ENCODE assay signal across 30 mouse cellular contexts in genomic region chr19:41027601-41028000, GRCm38 (mm10). TPM values are rescaled to one million over a fixed set of nuclear protein-coding genes. Genes with fewer than 3 reads are reported as not detected.
DNase-seq lines count a peak whose midpoint lies in the region; ATAC-seq lines count a peak whose summit lies in the region.
"Had no signal": no experiment of that assay in that cellular context is flagged by ENCODE, and none has a peak within 500 bp of the region (broad histone marks: within the 10 kb centered on the region; RNA-seq: fewer than 3 reads in every experiment).

No protein-coding gene starts in this region.

- 0 out of 2 replicates have a peak, but pooled peaks cover 3% of the 10 kb centered on the region for H3K4me1 ChIP-seq in midbrain, embryonic 13.5 days (replicated peaks)
- H3K4me1 ChIP-seq: heart, embryonic 10.5 days; heart, embryonic 13.5 days had no signal

- H3K9me3 ChIP-seq in midbrain, embryonic 13.5 days: no peaks in the 10 kb centered on the region
- H3K9me3 ChIP-seq: forebrain, embryonic 10.5 days; forebrain, embryonic 13.5 days; heart, embryonic 10.5 days; heart, embryonic 13.5 days had no signal

- H3K4me3 ChIP-seq in midbrain, embryonic 13.5 days (replicated peaks): no peak overlapping the region
- H3K4me3 ChIP-seq: forebrain, embryonic 10.5 days; forebrain, embryonic 13.5 days; heart, adult 2 months; heart, embryonic 10.5 days; heart, embryonic 13.5 days had no signal

- no peak overlapping the region for H3K9ac ChIP-seq in midbrain, embryonic 13.5 days (replicated peaks)
- H3K9ac ChIP-seq: forebrain, embryonic 13.5 days; heart, embryonic 13.5 days; hindbrain, embryonic 14.5 days had no signal

- no peak overlapping the region for H3K27ac ChIP-seq in midbrain, embryonic 13.5 days
- H3K27ac ChIP-seq: forebrain, embryonic 10.5 days; forebrain, embryonic 13.5 days; heart, adult 2 months; heart, embryonic 10.5 days; heart, embryonic 13.5 days; hindbrain, embryonic 14.5 days; hindbrain, postnatal 0 days had no signal

- peak; percentile 45 for DNase-seq in thymus, postnatal 14 days
- DNase-seq in thymus, postnatal 36 days: no peak
- peak; percentile 49 for DNase-seq in thymus, postnatal 25 days
- DNase-seq in natural killer cell, adult 2 months (ENCODE audit: low spot score in 2 of 2): no peak
- DNase-seq: adrenal gland, adult 2 months; adrenal gland, postnatal 14 days; cerebellum, adult 11 months; cerebellum, adult 2 months; cerebellum, adult 9-11 months; cerebellum, postnatal 25 days; gastrocnemius, postnatal 10 days; gastrocnemius, postnatal 36 days; heart, adult 2 months; heart, postnatal 14 days; heart, postnatal 4 days had no signal

- ATAC-seq in CD4-positive, CD25-positive, alpha-beta regulatory T cell, adult 4 months: peak; percentile 7
- no peak for ATAC-seq in midbrain, embryonic 13.5 days
- ATAC-seq: forebrain, embryonic 13.5 days; forebrain, embryonic 16.5 days; hindbrain, postnatal 0 days had no signal

- H3K36me3 ChIP-seq in midbrain, embryonic 13.5 days: no peaks in the 10 kb centered on the region
- H3K36me3 ChIP-seq: forebrain, embryonic 10.5 days; heart, embryonic 10.5 days; heart, embryonic 13.5 days had no signal

- no peak overlapping the region for H3K4me2 ChIP-seq in midbrain, embryonic 13.5 days (replicated peaks)
- H3K4me2 ChIP-seq: forebrain, embryonic 13.5 days; heart, embryonic 13.5 days; hindbrain, embryonic 14.5 days had no signal

- no peaks in the 10 kb centered on the region for H3K27me3 ChIP-seq in midbrain, embryonic 13.5 days
- H3K27me3 ChIP-seq: forebrain, embryonic 13.5 days had no signal

- 94% methylated on average over 9 of the region's 9 CpGs for WGBS in midbrain, embryonic 13.5 days

RNA-seq across cellular contexts. Expression of gene Dntt, which starts 1.5 kb away (rescaled TPM):
- under 1 TPM; 0.54 to 0.66 TPM for polyA plus RNA-seq in CD4-positive, CD25-positive, alpha-beta regulatory T cell, adult 4 months (2017; shearing (Covaris generic))
- polyA plus RNA-seq in midbrain, embryonic 13.5 days (2015; fragmentation: Nextera tagmentation; extraction: Ambion mirVana): 0.13 and 0.26 TPM in 2 replicates
- polyA plus RNA-seq: adrenal gland, adult 2 months; C2C12; cerebellum, adult 2 months; cortical plate, adult 2 months; embryonic facial prominence, embryonic 11.5 days; embryonic facial prominence, embryonic 14.5 days; forebrain, embryonic 10.5 days; forebrain, embryonic 16.5 days; heart, embryonic 13.5 days; hindbrain, embryonic 11.5 days had no signal

RNA-seq across cellular contexts. Expression of gene Blnk, which starts 33.3 kb away (rescaled TPM):
- 1 to 10 TPM in 1 of 2 experiments, not detected in 1; 3.3 TPM for polyA plus RNA-seq in CD4-positive, CD25-positive, alpha-beta regulatory T cell, adult 4 months (2017; shearing (Covaris generic))
- 0.31 and 0.32 TPM in 2 replicates for polyA plus RNA-seq in midbrain, embryonic 13.5 days (2015; fragmentation: Nextera tagmentation; extraction: Ambion mirVana)

RNA-seq across cellular contexts. Expression of gene Opalin, which starts 49.3 kb away (rescaled TPM):
- polyA plus RNA-seq in CD4-positive, CD25-positive, alpha-beta regulatory T cell, adult 4 months (2017; shearing (Covaris generic)): not detected
- not detected in 2 replicates for polyA plus RNA-seq in midbrain, embryonic 13.5 days (2015; fragmentation: Nextera tagmentation; extraction: Ambion mirVana)
- polyA plus RNA-seq: adrenal gland, adult 2 months; C2C12; embryonic facial prominence, embryonic 11.5 days; embryonic facial prominence, embryonic 14.5 days; forebrain, embryonic 10.5 days; forebrain, embryonic 13.5 days; forebrain, embryonic 16.5 days; heart, adult 2 months; heart, embryonic 10.5 days; heart, embryonic 16.5 days; hindbrain, embryonic 11.5 days; hindbrain, embryonic 14.5 days; hindbrain, postnatal 0 days had no signal

Comparison
In these comparisons a context has a peak if more than half of its experiments do, and no peak if none do; other contexts are left out.
1. DNase-seq: peak in thymus, postnatal 14 days (single experiment) and thymus, postnatal 25 days (single experiment); none in thymus, postnatal 36 days (0 of 2) and natural killer cell, adult 2 months (0 of 2).